Mouse (Mus musculus): ENCODE results near the gene Srrm4. TPM values are rescaled to one million over a fixed set of nuclear protein-coding genes. Genes with fewer than 3 reads are reported as not detected.

Srrm4 gene
- not detected in 2 replicates for polyA plus RNA-seq (2012; ENCODE audit: insufficient read depth, insufficient read length, missing spikeins)

DNA sequence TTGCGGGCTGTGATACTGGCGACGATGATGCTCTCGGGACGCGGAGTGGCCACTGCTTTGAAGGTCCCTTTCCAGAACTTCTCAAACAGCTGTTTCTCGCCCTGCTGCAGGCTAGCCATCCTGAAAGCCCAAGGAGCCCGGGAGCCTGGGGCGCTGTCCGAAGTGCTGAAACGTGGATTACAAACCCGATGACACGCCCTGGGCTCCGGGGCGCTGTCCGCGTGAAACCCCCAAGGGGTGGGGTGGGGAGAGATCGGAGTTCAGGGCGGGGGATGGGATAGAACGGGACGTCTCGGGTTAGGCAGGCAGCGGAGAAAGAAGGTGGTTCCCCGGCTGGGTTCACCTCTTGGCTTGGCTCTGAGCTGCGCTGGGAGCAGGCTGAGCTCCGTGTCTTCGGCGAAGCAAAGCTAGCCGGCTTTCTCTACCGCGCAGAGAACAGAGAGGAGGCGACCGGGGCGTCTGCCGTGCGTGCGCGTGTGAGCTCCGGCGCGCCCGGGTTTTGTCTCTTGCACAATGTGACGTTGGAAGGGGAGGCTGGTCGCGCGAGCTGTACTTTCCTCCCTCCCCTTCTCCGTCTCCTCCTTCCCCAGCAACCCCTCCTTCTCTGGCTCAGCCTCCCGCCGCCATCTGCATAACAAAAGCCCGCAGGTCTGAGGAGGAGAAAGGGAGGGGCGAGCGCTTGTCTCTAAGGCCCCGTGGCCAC, at the start of gene Srrm4:
TSS of gene Srrm4 (minus strand) at position 472 of the 703 bp plus-strand sequence.
- Histone ChIP-seq H3K27ac (ENCODE audit: insufficient read depth, low read depth, low read length) (no peak within 1 kb of the TSS), H3K4me1 (ENCODE audit: control insufficient read depth, insufficient read depth, low read length) (no peaks in the 10 kb centered on the region), H3K4me3 (ENCODE audit: insufficient read depth, low read length) (no peak within 1 kb of the TSS)
- TF ChIP-seq CTCF (IDR thresholded peaks at IDR 0.05; ENCODE audit: low read depth, low read length) = no peak
- TF ChIP-seq POLR2A (IDR thresholded peaks at IDR 0.05; ENCODE audit: borderline replicate concordance, low read depth, low read length) = no peak

DNA sequence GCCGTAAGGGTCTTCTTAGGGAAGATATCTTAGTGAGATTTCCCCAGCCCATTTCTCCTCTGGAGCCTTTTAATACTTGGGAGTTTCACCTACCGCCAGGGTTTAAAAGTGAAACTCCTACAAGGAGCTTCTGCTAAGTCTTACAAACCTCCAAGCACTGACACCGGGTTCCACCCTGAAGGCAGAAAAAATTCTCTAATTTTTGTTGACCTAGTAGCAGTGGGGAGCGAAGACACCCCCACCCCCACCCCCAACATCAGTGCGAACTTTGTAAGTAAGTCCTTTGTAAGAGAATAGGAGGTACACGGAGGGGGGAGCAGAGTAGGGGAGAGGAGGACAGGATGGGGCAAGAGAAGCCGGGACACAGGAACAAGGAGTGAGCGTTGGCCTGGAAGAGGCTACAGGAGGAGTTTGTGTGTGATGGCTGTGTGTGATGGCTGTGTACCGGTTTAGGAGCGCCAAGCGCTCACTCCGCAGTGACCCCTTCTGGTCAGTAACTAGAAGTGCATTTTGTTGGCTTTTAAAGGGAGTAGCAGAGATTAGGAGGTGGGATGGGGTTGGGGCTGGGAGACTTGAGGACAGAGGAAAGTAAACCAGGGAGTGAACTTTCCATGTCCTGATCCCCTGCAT, 1.3 kb upstream of the Srrm4 start:
- Histone ChIP-seq H3K4me1 (ENCODE audit: control insufficient read depth, insufficient read depth, low read length) (no peaks in the 10 kb centered on the region), H3K27ac (ENCODE audit: insufficient read depth, low read depth, low read length) (no peak overlapping the region), H3K4me3 (ENCODE audit: insufficient read depth, low read length) (no peak overlapping the region)
- TF ChIP-seq CTCF (IDR thresholded peaks at IDR 0.05; ENCODE audit: low read depth, low read length) = no peak
- TF ChIP-seq POLR2A (IDR thresholded peaks at IDR 0.05; ENCODE audit: borderline replicate concordance, low read depth, low read length) = no peak

DNA sequence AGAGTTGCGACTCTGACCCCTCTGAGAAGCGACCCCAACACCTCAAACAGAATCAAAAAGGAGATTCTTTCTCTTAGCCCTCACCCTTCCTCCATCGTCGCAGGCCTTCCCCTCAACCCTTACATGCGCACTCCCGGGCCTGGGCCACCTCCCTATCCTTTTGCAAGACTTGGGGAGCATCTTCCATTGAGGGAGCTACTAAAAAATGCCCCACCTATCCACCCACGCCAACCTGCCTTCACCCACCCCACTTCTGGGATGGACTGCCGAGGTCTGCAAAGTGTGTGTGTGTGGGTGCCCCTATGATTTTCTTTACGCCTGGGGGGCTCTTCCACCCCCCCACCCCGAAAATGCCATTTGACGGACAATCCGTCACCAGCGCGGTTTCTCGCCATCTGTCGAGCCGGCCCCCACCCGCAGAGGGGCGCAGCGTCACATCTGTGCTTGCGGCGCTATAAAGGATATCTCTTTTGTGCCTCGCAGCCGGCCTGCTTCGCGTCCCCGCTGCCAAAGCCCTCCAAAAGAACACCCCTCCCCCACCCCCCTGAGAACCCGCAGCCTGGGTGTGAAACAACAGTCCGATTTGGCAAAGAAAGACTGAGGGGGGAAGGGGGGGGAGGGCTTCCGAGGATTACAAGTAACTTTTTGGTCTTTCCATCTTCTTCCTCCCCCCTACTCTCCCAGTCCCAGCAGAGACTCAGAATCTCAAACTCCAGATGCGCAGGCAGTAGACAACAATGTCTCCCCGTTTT, 608 bp upstream of the Srrm4 start:
- no peak for TF ChIP-seq POLR2A (IDR thresholded peaks at IDR 0.05; ENCODE audit: borderline replicate concordance, low read depth, low read length)
- TF ChIP-seq CTCF (IDR thresholded peaks at IDR 0.05; ENCODE audit: low read depth, low read length) = no peak
- Histone ChIP-seq H3K4me1 (ENCODE audit: control insufficient read depth, insufficient read depth, low read length) (no peaks in the 10 kb centered on the region), H3K4me3 (ENCODE audit: insufficient read depth, low read length) (no peak overlapping the region), H3K27ac (ENCODE audit: insufficient read depth, low read depth, low read length) (no peak overlapping the region)

DNA sequence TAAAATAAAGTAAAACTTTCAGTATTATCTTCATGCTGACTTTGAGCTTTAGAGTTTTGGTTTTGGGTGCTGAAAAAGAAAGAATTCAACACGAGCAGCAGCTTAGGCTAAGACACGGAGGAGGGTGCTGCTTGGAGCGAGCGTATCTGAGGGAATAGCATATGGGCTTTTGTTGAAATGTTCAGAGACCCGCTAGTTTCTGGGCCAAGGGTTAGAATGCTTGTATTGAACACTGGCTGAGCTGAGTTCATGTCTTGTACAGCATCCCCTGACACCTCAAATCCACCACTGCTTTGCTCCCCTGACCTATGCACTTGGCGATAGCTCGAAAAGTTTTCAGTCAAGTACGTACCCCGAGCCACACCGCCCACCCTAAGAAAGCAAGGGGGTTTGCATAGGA, 919 bp downstream of the Srrm4 start:
- Histone ChIP-seq H3K4me1 (ENCODE audit: control insufficient read depth, insufficient read depth, low read length) (no peaks in the 10 kb centered on the region), H3K4me3 (ENCODE audit: insufficient read depth, low read length) (no peak overlapping the region), H3K27ac (ENCODE audit: insufficient read depth, low read depth, low read length) (no peak overlapping the region)
- TF ChIP-seq CTCF (IDR thresholded peaks at IDR 0.05; ENCODE audit: low read depth, low read length) = no peak
- TF ChIP-seq POLR2A (IDR thresholded peaks at IDR 0.05; ENCODE audit: borderline replicate concordance, low read depth, low read length) = no peak

DNA sequence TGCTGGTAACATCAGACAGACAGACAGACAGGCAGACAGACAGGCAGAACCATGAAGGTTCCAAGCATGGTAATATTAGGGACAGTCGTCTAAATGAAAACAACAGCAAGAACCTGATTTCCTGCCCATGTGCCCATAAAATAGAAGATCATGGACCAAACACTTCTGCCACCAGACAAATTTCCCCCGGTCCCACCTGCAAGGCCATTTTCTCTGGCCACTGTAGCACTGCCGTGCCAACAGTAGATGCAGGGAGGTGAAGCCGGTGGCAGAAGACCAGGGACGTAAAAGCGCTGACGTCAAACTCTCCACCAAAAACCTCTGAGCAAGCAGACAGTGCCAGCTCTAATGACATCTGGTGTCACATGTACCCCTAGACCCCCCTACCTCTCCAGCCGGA, 2.0 kb downstream of the Srrm4 start:
- TF ChIP-seq POLR2A (IDR thresholded peaks at IDR 0.05; ENCODE audit: borderline replicate concordance, low read depth, low read length) = no peak
- no peak for TF ChIP-seq CTCF (IDR thresholded peaks at IDR 0.05; ENCODE audit: low read depth, low read length)
- no peaks in the 10 kb centered on the region for H3K4me1 ChIP-seq (ENCODE audit: control insufficient read depth, insufficient read depth, low read length)
- no peak overlapping the region for H3K27ac ChIP-seq (ENCODE audit: insufficient read depth, low read depth, low read length)
- H3K4me3 ChIP-seq (ENCODE audit: insufficient read depth, low read length) = no peak overlapping the region

DNA sequence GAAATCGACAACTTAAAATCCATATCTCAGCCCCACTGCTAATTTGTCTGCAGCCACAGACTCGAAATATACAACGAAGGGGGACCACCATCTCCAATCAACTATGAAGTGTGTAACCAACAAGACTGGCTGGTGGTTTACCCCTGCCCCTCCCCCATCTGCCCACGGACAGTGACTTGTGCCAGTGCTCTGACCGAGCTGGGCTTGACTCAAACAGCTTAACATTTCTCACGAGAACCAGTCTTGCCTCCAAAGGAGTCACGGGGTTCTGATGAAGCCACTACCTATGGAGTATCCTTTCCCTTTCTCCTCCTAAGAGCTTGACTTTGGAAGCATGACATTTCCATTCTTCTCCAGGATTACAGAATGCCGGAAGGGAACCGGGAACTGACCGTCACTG, 2.8 kb downstream of the Srrm4 start:
- Histone ChIP-seq H3K4me1 (ENCODE audit: control insufficient read depth, insufficient read depth, low read length) (no peaks in the 10 kb centered on the region), H3K27ac (ENCODE audit: insufficient read depth, low read depth, low read length) (no peak overlapping the region), H3K4me3 (ENCODE audit: insufficient read depth, low read length) (no peak overlapping the region)
- TF ChIP-seq CTCF (IDR thresholded peaks at IDR 0.05; ENCODE audit: low read depth, low read length) = no peak
- TF ChIP-seq POLR2A (IDR thresholded peaks at IDR 0.05; ENCODE audit: borderline replicate concordance, low read depth, low read length) = no peak

DNA sequence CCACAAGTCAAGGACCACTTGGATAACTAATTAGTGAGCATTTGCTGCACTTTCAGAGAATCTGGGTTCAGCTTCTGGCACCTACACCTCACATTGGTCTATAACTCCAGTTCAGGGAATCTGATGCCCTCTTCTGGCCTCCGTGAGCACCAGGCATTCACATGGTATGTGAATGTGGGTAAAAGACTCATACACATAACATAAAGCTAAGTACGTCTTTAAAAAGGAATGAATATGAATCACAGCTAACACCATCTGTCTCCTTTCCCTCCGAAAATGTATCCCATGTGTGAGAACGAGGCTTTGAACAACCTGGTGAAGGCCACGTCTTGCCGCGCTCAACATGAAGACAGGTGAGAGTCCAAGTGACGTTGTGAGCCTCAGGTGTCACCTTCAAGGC, 12.1 kb downstream of the Srrm4 start:
- Histone ChIP-seq H3K4me3 (ENCODE audit: insufficient read depth, low read length) (no peak overlapping the region), H3K4me1 (ENCODE audit: control insufficient read depth, insufficient read depth, low read length) (no peaks in the 10 kb centered on the region), H3K27ac (ENCODE audit: insufficient read depth, low read depth, low read length) (no peak overlapping the region)
- TF ChIP-seq POLR2A (IDR thresholded peaks at IDR 0.05; ENCODE audit: borderline replicate concordance, low read depth, low read length) (no peak), CTCF (IDR thresholded peaks at IDR 0.05; ENCODE audit: low read depth, low read length) (no peak)

DNA sequence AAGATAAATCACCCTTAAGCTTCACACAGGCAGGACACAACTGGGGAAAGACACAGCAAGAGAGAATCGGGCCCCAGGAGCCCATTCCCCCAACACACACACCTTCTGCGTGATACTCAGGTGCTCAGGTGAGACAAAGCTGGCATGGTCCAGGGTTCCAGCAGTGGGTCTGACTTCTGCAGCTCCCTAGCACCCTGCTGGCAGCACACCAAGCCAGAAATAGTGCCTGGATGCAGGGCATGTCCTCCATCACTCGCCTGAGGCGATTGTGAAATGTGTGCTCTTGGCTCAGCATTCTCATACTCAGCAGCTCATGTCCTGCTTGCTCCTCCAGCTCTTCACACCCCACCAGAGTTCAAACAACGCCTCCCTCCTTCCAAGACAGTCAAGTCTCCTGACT, 14.5 kb downstream of the Srrm4 start:
- H3K4me3 ChIP-seq (ENCODE audit: insufficient read depth, low read length) = no peak overlapping the region
- H3K4me1 ChIP-seq (ENCODE audit: control insufficient read depth, insufficient read depth, low read length) = no peaks in the 10 kb centered on the region
- TF ChIP-seq POLR2A (IDR thresholded peaks at IDR 0.05; ENCODE audit: borderline replicate concordance, low read depth, low read length) (no peak), CTCF (IDR thresholded peaks at IDR 0.05; ENCODE audit: low read depth, low read length) (no peak)
- H3K27ac ChIP-seq (ENCODE audit: insufficient read depth, low read depth, low read length) = no peak overlapping the region

DNA sequence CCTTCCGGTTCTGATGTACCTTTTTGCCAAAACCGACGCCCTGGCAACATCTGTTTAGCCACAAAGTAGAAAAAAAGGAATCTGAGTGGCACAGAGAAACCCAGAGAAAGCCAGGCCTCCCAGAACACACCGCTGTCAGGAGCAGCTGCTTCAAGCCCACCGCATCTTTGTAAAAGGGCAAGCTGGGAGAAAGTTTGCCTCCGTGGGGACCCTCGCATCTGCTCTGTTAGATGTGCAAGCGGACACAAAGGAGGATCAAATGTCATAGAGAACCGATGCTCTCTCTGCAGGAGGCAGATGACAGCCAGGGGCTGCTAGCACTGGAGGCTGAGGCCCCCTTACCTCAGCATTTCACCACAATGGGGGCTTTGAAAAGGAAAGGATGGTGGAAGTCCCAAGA, 18.3 kb downstream of the Srrm4 start:
- H3K27ac ChIP-seq (ENCODE audit: insufficient read depth, low read depth, low read length) = no peak overlapping the region
- H3K4me3 ChIP-seq (ENCODE audit: insufficient read depth, low read length) = no peak overlapping the region
- no peaks in the 10 kb centered on the region for H3K4me1 ChIP-seq (ENCODE audit: control insufficient read depth, insufficient read depth, low read length)
- TF ChIP-seq CTCF (IDR thresholded peaks at IDR 0.05; ENCODE audit: low read depth, low read length) = no peak
- TF ChIP-seq POLR2A (IDR thresholded peaks at IDR 0.05; ENCODE audit: borderline replicate concordance, low read depth, low read length) = no peak

DNA sequence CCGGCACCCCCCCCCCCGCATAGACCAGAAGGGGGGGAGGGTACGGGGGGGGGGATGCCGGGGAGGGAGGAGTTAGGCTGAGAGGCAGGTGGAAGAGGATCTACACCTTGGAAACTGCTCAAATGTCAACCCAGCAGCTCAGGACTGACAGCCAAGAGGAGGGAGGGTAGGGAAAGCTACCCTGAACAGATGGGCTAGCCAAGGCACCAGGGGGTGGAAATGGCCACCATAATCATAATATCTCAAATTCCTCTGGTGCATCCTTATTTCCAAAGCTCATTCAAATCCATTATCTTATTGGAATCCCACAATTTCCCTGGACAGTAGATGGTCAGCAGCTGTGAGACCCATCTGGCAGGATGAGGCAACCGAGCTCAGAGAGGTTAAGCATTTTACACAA, 19.7 kb downstream of the Srrm4 start:
- H3K4me1 ChIP-seq (ENCODE audit: control insufficient read depth, insufficient read depth, low read length) = no peaks in the 10 kb centered on the region
- TF ChIP-seq POLR2A (IDR thresholded peaks at IDR 0.05; ENCODE audit: borderline replicate concordance, low read depth, low read length) = no peak
- no peak overlapping the region for H3K4me3 ChIP-seq (ENCODE audit: insufficient read depth, low read length)
- H3K27ac ChIP-seq (ENCODE audit: insufficient read depth, low read depth, low read length) = no peak overlapping the region
